10 mouse cellular contexts compared by ENCODE assay signal in the genomic region with DNA sequence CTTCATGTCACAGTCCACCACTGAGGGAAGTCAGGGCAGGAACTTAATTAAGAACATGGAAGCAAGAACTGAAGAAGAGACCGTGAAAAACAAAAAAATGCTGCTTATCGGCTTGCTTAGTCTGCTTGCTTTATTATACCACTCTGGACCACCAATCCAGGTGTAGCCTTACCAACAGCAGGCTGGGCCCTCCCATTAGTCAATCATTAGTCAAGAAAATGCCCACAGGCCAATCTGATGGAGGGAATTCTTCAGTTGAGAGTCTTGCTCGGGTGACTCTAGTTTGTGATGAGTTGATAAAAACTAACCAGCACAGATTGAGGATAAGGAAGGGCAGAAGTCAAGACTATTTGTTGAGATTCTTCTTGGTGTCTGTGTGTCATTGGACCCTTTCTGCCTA.
"Had no signal": no experiment of that assay in that cellular context is flagged by ENCODE, and none has a peak within 500 bp of the region (broad histone marks: within the 10 kb centered on the region; RNA-seq: fewer than 3 reads in every experiment).

No protein-coding gene starts in this region.

- H3K4me1 ChIP-seq: intestine, embryonic 15.5 days; limb, embryonic 12.5 days; lung, embryonic 15.5 days; neural tube, embryonic 12.5 days had no signal

- H3K27ac ChIP-seq: intestine, embryonic 15.5 days; limb, embryonic 12.5 days; liver, embryonic 13.5 days; lung, embryonic 15.5 days; neural tube, embryonic 12.5 days; stomach, postnatal 0 days had no signal

- H3K9ac ChIP-seq: intestine, embryonic 15.5 days; limb, embryonic 12.5 days; liver, embryonic 13.5 days; liver, postnatal 0 days; lung, embryonic 15.5 days; neural tube, embryonic 12.5 days had no signal

- H3K4me3 ChIP-seq: intestine, embryonic 15.5 days; limb, embryonic 12.5 days; liver, embryonic 13.5 days; lung, embryonic 15.5 days; neural tube, embryonic 12.5 days had no signal

- ATAC-seq: intestine, embryonic 15.5 days; liver, postnatal 0 days had no signal

- H3K4me2 ChIP-seq: intestine, embryonic 15.5 days; limb, embryonic 12.5 days; liver, embryonic 13.5 days; lung, embryonic 15.5 days; neural tube, embryonic 12.5 days had no signal

- H3K27me3 ChIP-seq: intestine, embryonic 15.5 days; limb, embryonic 12.5 days; liver, embryonic 13.5 days; lung, embryonic 15.5 days; neural tube, embryonic 12.5 days had no signal

- H3K9me3 ChIP-seq: intestine, embryonic 15.5 days; limb, embryonic 12.5 days; liver, embryonic 13.5 days; lung, embryonic 15.5 days; neural tube, embryonic 12.5 days had no signal

- DNase-seq: liver; liver, embryonic 13.5 days; liver, postnatal 0 days; midbrain, embryonic 14.5 days; thymus, postnatal 25 days had no signal

- H3K36me3 ChIP-seq: intestine, embryonic 15.5 days; limb, embryonic 12.5 days; neural tube, embryonic 12.5 days had no signal
